Mouse (Mus musculus): ENCODE results near the gene Armc12.
A peak's percentile ranks its signal among the peaks of the same experiment; 100 is the strongest.
"Not testable (repeated sequence)": the region's sequence is repeated elsewhere in the genome, so short reads cannot be mapped to it uniquely, and the experiment has no call there.

The Armc12 gene

GRCm38 (mm10) chr17:28533327-28533726 is 2.7 kb downstream of the Armc12 start:
- DNase-seq, result no peak

- no peak for DNase-seq
Measured at GRCm38 (mm10) chr17:28537881-28538280, 7.3 kb downstream of the Armc12 start.

GRCm38 (mm10) chr17:28546925-28547324 is 16.3 kb downstream of the Armc12 start:
- no peak for DNase-seq

- no peak for DNase-seq
Measured at GRCm38 (mm10) chr17:28548550-28548949, 17.9 kb downstream of the Armc12 start.

- DNase-seq, result no peak
Measured at GRCm38 (mm10) chr17:28549111-28549510, 18.5 kb downstream of the Armc12 start, which contains the start of gene Clpsl2. Gene Clpsl2 (plus strand): TSS chr17:28549411.

- DNase-seq, result peak; percentile 80
Measured at GRCm38 (mm10) chr17:28553040-28553793, 22.6 kb downstream of the Armc12 start.

- not testable (repeated sequence) for DNase-seq
Measured at GRCm38 (mm10) chr17:28554021-28554420, 23.4 kb downstream of the Armc12 start.

GRCm38 (mm10) chr17:28556635-28557396 is 26.2 kb downstream of the Armc12 start:
- DNase-seq, result peak; percentile 88

GRCm38 (mm10) chr17:28557772-28558171 is 27.2 kb downstream of the Armc12 start:
- DNase-seq, result no peak

GRCm38 (mm10) chr17:28560598-28560997 is 30.0 kb downstream of the Armc12 start, which contains the start of gene Clps:
Gene Clps (minus strand): TSS chr17:28560766.
- no peak for DNase-seq

- DNase-seq, result no peak
Measured at GRCm38 (mm10) chr17:28561613-28562012, 31.0 kb downstream of the Armc12 start.

- no peak for DNase-seq
Measured at GRCm38 (mm10) chr17:28565181-28565580, 34.6 kb downstream of the Armc12 start.

- DNase-seq, result no peak
Measured at GRCm38 (mm10) chr17:28567541-28567940, 36.9 kb downstream of the Armc12 start.

- DNase-seq, result no peak
Measured at GRCm38 (mm10) chr17:28571868-28572267, 41.3 kb downstream of the Armc12 start.

GRCm38 (mm10) chr17:28572521-28572920 is 41.9 kb downstream of the Armc12 start:
- no peak for DNase-seq

GRCm38 (mm10) chr17:28572941-28573340 is 42.3 kb downstream of the Armc12 start:
- DNase-seq, result no peak

- peak; percentile 88 for DNase-seq
Measured at GRCm38 (mm10) chr17:28575244-28576125, 44.9 kb downstream of the Armc12 start, which contains the start of gene Lhfpl5. Gene Lhfpl5 (plus strand): TSS chr17:28575641.

- DNase-seq, result peak; percentile 80
Measured at GRCm38 (mm10) chr17:28580396-28580795, 49.8 kb downstream of the Armc12 start.

GRCm38 (mm10) chr17:28581056-28581455 is 50.5 kb downstream of the Armc12 start:
- DNase-seq, result peak; percentile 24

- no peak for DNase-seq
Measured at GRCm38 (mm10) chr17:28586509-28586908, 55.9 kb downstream of the Armc12 start.

GRCm38 (mm10) chr17:28588591-28588990 is 58.0 kb downstream of the Armc12 start:
- no peak for DNase-seq

All from retina, postnatal 1 day (tissue).